Mouse (Mus musculus): ENCODE data around the gene Rrm2. TPM values are rescaled to one million over a fixed set of nuclear protein-coding genes. Genes with fewer than 3 reads are reported as not detected.
"Not testable (repeated sequence)": the region's sequence is repeated elsewhere in the genome, so short reads cannot be mapped to it uniquely, and the experiment has no call there.

Rrm2 gene
- 1 to 10 TPM; 6.3 to 7.6 TPM for total RNA-seq (2021)
- long read RNA-seq, experiment 1, transcript Rrm2-201 (10 exons, 2,193 nt) = major isoform, 9 of 10 reads
- long read RNA-seq, experiment 1, partial matches to known transcripts = 1 of 10 reads
- long read RNA-seq, experiment 1, other reads (novel, unspliced or antisense) = 0 of 10 reads
- long read RNA-seq, experiment 2, transcript Rrm2-201 (10 exons, 2,193 nt) = major isoform, 13 of 13 reads
- long read RNA-seq, experiment 2, partial matches to known transcripts = 0 of 13 reads
- long read RNA-seq, experiment 2, other reads (novel, unspliced or antisense) = 0 of 13 reads

DNA sequence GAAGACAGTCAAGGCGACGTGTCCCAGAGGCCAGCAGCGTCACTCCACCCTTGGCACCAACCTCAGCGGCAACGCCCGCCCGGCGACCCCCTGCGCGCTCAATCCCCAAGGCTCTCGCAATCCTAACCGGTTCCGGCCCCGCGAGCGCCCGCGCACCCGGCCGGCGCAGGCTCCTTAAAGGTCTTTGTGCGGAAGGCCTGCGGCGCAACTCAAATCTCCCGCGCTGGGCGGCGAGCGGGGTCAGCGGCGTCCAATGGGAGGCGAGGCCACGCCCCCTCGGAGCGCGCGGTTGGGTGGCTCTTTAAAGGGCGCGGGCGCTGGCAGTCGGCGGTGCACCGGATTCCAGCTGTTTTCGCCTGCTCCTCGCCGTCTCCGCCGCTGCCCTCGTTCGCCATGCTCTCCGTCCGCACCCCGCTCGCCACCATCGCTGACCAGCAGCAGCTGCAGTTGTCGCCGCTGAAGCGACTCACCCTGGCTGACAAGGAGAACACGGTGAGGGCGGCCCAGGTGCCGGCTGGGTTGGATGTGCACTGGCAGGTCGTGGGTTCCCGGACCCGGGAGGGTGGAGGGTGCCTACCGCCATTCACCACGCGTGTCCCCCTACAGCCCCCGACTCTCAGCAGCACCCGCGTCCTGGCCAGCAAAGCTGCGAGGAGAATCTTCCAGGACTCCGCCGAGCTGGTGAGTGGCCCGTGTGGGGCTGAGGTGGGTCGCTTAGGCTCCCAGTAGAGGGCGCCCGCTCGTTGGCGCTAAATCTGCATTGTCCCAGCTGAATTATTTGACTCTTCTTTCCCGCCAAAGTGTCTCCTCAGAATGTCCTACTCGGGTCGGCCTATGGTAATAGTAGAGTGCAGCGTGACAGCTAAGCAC is at the start of gene Rrm2:
TSS of gene Rrm2 (plus strand) at position 288 of the 870 bp plus-strand sequence.
- DNase-seq (ENCODE audit: low spot score in 2 of 2) = peak; percentile 89 to 92

DNA sequence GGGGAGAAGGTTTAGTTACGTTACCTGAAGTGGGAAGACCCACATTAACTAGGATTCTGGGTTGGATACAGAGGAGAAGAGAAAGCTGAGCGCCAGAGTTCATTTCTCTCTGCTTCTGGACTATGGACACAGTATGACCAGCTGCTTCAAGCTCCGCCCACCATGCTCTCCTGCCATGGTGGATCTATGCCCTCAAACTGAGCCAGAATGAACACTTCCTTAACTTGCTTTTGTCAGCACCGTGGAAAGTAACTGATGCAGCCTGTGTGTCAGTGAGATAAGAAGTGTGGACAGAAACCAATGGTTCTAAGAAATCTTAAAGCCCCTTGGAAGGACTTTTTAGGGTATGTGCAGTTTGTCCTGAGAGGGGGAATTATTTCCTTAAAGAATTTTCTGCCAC is 49.0 kb upstream of the Rrm2 start:
- no peak for DNase-seq (ENCODE audit: low spot score in 2 of 2)

DNA sequence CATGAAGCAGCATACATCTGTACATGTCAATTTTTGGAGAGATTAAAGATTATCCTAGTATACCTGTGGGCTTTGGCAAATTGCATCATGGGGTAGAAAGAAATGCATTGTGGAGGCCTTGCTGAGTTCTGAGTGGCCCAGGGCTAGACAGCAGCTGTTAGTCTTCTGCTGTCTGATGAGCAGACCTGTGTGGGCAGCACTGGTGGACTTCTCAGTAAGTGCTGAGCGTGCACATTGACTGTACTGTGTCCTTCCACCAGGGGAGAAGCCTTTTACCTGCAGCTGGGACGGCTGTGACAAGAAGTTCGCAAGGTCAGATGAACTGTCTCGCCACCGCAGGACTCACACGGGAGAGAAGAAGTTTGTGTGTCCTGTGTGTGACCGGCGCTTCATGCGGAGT is 48.1 kb upstream of the Rrm2 start:
- DNase-seq (ENCODE audit: low spot score in 2 of 2) = no peak

DNA sequence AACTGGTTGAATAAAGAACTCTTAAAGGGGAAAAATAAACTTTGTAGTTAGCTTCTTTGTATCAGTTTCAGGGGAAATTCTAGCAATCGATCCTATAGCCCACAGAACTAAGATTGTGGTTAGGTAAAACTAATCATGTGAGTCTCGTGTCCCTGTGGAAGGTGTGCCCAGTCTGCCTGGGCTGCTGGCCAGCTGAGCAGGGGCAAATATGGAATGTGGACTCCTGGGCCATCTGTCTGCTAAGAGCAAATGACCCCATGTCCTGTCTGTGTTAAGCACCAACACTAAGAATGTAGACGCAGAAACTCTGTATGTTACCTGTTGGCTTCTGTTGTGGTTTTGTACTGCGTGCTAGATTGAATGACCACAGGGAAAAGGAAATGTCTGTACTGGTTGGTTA is 46.9 kb upstream of the Rrm2 start:
- no peak for DNase-seq (ENCODE audit: low spot score in 2 of 2)

GRCm38 (mm10) chr12:24662131-24662530 is 45.9 kb upstream of the Rrm2 start:
- DNase-seq (ENCODE audit: low spot score in 2 of 2) = no peak

DNA sequence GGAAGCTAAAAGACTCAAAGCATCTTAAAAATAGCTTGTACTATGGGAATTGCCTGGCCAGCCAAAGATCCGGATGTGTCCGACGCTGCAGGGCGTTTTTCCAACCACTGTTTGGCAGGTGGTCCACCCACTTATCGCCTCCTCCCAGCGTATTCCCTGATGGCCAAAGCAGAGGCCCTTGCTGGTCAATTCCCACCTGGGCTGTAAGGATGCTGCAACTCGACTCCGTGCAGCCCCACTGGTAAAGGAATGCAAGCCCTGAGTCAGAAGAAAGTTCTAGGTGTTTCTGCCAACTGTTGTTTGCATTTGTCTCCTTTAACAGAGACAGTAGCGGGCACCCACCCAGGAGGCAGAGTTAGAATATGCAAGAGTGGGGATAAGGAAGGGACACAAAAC is 27.9 kb upstream of the Rrm2 start:
- no peak for DNase-seq (ENCODE audit: low spot score in 2 of 2)

GRCm38 (mm10) chr12:24680492-24681285 is 27.4 kb upstream of the Rrm2 start:
- peak in 1 of 2 experiments; percentile 34 for DNase-seq (ENCODE audit: low spot score in 2 of 2)

DNA sequence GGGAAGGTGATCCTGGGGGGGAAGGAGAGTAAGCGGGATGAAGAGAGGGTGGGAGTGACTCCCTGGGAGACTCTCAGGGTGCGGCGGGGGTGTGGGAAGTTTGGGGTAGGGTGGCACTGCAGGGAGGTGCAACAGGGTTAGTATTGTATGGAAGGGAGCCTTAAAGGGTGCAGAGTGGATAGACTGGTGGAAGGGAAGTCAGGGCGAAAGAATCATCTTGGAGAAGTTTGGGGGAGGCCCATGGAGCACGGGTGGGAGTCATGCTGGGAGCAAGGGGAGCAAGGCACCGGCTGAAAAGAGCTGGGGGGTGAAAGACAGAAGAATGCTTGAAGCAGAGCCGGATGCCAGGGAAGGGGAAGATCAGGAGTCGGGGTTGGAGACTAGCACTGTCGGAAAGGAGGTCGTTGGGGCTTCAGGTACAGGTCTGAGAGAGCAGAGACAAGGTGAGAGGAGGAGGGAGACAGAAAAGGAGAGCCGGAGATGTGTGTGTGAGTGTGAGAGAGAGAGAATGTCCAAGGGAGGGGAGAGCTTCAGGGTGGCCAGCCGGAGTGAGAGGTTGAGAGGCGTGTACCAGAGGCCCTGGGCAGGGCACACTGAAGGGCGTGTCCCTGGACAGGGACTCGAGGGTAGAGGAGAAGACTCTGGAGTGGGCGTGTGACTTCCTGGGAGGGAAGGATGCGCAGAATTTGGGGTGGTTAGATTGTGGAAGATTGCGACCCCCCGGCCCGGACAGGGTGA is 26.6 kb upstream of the Rrm2 start, which contains the start of gene Cys1:
TSS of gene Cys1 (minus strand) at position 528 of the 738 bp plus-strand sequence.
- no peak for DNase-seq (ENCODE audit: low spot score in 2 of 2)

- peak in 1 of 2 experiments; percentile 48 for DNase-seq (ENCODE audit: low spot score in 2 of 2)
These were observed 25.5 kb upstream of the Rrm2 start for GRCm38 (mm10) chr12:24682563-24682962.

DNA sequence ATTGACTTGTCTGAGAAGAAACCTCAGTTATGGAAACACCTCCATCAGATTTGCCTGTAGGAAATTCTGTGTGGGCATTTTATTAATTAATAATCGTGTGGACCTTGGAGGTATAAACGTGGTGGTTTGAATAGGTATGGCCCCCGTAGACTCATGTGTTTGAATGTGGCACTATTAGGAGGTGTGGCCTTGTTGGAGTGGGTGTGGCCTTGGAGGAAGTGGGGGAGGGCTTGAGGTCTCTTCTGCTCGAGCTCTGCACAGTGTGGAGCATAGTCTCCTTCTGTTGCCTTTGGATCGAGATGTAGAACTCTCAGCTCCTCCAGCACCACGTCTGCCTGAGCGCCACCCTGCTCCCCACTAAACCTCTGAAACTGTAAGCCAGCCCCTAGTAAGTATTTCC is 24.6 kb upstream of the Rrm2 start:
- no peak for DNase-seq (ENCODE audit: low spot score in 2 of 2)

- no peak for DNase-seq (ENCODE audit: low spot score in 2 of 2)
These were observed 21.9 kb upstream of the Rrm2 start for GRCm38 (mm10) chr12:24686038-24686695.

GRCm38 (mm10) chr12:24686696-24687346 is 21.2 kb upstream of the Rrm2 start:
- DNase-seq (ENCODE audit: low spot score in 2 of 2) = no peak

DNA sequence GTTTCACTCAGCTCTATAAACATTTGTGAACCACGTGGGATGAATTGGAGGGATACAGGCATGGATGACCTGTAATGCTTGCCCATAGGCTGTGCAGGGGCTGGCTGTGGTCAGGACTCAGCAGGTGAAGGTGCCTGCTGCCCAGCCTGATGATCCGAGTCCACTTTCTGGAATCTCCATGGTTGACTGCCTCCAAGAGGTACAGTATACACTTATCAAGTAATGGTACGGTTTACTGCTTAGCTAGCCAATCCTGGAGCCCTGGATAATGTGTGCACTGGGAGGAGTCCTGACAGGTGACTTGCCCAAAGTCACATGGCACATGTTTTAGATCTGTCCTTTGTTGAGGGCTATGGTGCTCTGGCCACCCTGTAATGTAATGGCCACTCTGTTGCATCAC is 17.7 kb upstream of the Rrm2 start:
- no peak for DNase-seq (ENCODE audit: low spot score in 2 of 2)

- DNase-seq (ENCODE audit: low spot score in 2 of 2) = peak; percentile 87 to 91
These were observed 11.2 kb upstream of the Rrm2 start for GRCm38 (mm10) chr12:24696500-24697483.

DNA sequence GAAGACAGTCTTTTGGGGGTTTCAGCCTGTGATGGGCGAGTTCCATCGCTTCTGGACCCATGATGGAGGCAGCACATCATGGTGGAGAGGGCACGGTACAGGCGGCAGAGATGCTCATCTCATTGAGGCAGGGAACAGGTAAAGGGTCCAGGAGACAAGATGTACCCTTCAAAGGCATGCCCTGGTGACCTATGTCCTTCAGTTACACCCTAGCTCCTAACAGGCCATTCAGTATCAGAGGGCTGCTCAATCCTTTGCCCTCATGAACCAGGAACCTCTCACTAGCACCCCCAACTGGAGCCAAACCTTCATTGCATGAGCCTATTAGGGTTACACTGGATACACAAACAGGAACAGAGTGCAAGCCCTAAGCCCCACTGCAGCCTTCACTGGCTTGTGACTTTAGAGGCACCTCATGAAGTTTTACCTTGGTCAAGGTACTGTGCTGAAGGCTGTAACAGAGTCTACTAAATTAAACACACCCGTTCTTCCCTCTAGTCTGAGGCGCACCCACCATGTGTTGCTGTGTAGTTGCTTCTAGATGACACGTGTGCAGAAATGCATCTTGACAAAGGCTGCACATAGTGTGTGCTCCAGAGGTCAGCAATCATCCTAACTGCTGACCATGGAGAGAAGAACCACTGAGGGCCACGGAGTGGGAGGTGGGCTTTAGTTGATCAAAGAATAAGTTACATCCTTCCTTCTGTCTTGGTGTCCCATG is 10.4 kb upstream of the Rrm2 start:
- DNase-seq (ENCODE audit: low spot score in 2 of 2) = no peak

DNA sequence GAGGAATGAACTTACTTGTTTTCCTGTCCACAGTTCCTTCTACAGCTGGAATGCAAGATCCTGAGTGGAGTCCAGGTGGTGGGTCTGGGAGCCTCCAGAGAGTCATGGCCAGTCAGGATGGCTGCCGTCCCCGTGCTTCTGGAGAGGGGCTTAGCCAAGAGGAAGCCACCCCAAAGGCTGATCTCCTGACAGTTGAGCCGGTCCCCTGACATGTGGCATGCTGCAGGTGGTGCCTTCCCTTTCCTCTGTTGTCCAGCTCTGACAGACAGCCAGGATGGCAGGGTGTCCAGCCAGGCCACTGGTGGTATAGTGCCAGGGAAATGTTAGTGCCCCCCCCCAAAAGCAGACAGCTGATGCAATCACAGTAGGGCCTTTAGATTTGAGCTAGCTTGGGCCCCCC is 9.5 kb upstream of the Rrm2 start:
- DNase-seq (ENCODE audit: low spot score in 2 of 2) = no peak

DNA sequence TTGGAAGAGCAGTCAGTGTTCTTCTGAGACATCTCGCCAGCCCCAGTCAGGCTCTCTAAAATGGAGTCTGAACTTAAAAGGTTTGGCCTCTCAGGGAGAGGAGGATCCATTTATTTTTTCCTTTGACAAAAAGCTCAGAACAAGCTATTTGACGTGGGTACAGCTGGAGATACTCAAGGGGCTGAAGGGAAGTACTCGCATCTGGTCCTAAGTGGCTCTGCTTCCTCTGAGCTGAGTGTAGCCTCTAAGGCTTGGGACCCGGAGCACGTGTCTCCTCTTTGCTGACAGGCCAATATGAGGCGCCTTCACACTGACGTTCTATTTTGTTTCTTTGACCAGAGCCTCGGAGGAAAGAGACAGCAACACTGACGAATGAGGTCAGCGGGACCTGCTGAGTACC is 8.5 kb upstream of the Rrm2 start:
- DNase-seq (ENCODE audit: low spot score in 2 of 2) = no peak

GRCm38 (mm10) chr12:24701621-24702020 is 6.4 kb upstream of the Rrm2 start:
- not testable (repeated sequence) for DNase-seq (ENCODE audit: low spot score in 2 of 2)
